Mouse (Mus musculus): ENCODE data around the gene Nrg4.

- TF ChIP-seq POLR2A (IDR thresholded peaks at IDR 0.05; ENCODE audit: extremely low read depth, insufficient read depth, low read length) (no peak), CTCF (IDR thresholded peaks at IDR 0.05; ENCODE audit: low read depth, low read length) (no peak)
These were observed 41.4 kb upstream of the Nrg4 start for GRCm38 (mm10) chr9:55368011-55368410.

Data from liver, adult 2 months (tissue).